Mouse (Mus musculus) heart, adult 2 months (tissue): Measurements from ENCODE around the gene Atg9a.

Experiments used
- CTCF ChIP-seq: fragments of 200-600 bp; IDR thresholded peaks from 2 replicates; pipeline ENCODE4 v1.8.1; 2022; ENCODE audit warnings: antibody characterized with exemption, mild to moderate bottlenecking, moderate library complexity
- EP300 ChIP-seq: fragments of 200-500 bp; IDR thresholded peaks from 2 replicates; pipeline ENCODE4 v1.6.1; 2011; ENCODE audit warnings: low read depth, low read length, control low read depth; ENCODE audit not compliant: insufficient read depth
- POLR2A ChIP-seq: fragments of 200-500 bp; IDR thresholded peaks from 2 replicates; pipeline ENCODE4 v1.6.1; 2011; ENCODE audit warnings: mild to moderate bottlenecking, low read depth, low read length, control low read depth; ENCODE audit not compliant: insufficient read depth

DNA sequence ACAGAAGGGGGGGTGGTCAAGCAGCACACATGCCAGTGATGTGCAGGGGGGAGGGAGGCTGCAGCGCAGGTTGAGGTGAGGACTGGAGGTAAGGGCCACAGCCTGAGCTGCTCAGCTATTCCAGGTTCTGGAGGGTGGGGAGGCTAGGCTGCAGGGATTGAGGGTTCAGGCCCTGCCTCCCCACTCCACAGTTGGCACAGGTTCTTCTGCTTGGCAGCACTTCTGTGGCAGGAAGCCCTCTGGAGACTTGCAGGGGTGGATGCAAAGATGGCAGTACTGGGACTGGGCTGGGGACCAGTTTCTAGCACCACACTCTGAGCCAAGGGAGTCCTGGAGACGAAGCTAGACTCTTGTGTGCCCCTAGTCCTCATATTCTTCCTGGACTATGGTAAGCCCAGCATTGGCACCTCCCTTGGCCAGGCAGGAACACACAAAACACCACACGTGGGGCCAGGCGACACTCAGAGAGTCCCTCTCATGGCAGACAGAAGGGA, 10.6 kb downstream of the Atg9a start:
- TF ChIP-seq CTCF (no peak), EP300 (no peak), POLR2A (no peak)
